Mouse (Mus musculus) kidney, embryonic 14.5 days (tissue): ENCODE measurements around the gene Pla2g4e. TPM values are rescaled to one million over a fixed set of nuclear protein-coding genes. Genes with fewer than 3 reads are reported as not detected.
A peak's percentile ranks its signal among the peaks of the same experiment; 100 is the strongest.

ENCODE experiments used
- ATAC-seq: fragments of 200-750 bp; cut with Nextera tagmentation; 2 replicates; pipeline ENCODE4 v1.8.0; 2017; ENCODE audit warnings: moderate number of reproducible peaks, mild to moderate bottlenecking, moderate TSS enrichment, moderate library complexity; ENCODE audit not compliant: low FRiP score, low TSS enrichment
- H3K27ac ChIP-seq: fragments of 300-500 bp; sonication (generic); 2 replicates; pipeline ENCODE4 v1.5.1; 2014; ENCODE audit warnings: low read depth, mild to moderate bottlenecking, low read length, moderate library complexity, mixed read lengths
- H3K27me3 ChIP-seq: fragments of 300-500 bp; sonication (generic); 2 replicates; pipeline ENCODE4 v1.6.1; 2014; ENCODE audit warnings: mild to moderate bottlenecking, low read length; ENCODE audit not compliant: control insufficient read depth, insufficient read depth
- H3K36me3 ChIP-seq: fragments of 300-500 bp; sonication (generic); 2 replicates; pipeline ENCODE4 v1.6.1; 2014; ENCODE audit warnings: low read length, mixed read lengths; ENCODE audit not compliant: control insufficient read depth, insufficient read depth
- H3K4me1 ChIP-seq: fragments of 300-500 bp; sonication (generic); 2 replicates; pipeline ENCODE4 v1.6.1; 2014; ENCODE audit warnings: low read length, mixed read lengths; ENCODE audit not compliant: control insufficient read depth, insufficient read depth
- H3K4me2 ChIP-seq: fragments of 300-500 bp; sonication (generic); replicated peaks from 2 replicates; pipeline ENCODE4 v1.6.1; 2014; ENCODE audit warnings: low read depth, mild to moderate bottlenecking, low read length
- H3K4me3 ChIP-seq: fragments of 300-500 bp; sonication (generic); 2 replicates; pipeline ENCODE4 v1.5.1; 2014; ENCODE audit warnings: mild to moderate bottlenecking, low read length
- H3K9ac ChIP-seq: fragments of 300-500 bp; sonication (generic); 2 replicates; pipeline ENCODE4 v1.6.1; 2014; ENCODE audit warnings: low read depth, mild to moderate bottlenecking, low read length, moderate library complexity
- H3K9me3 ChIP-seq: fragments of 300-500 bp; sonication (generic); 2 replicates; pipeline ENCODE4 v1.6.1; 2016; ENCODE audit warnings: low read length; ENCODE audit not compliant: control insufficient read depth
- WGBS: fragments of 180-500 bp; shearing (Covaris S2); extraction: QIAGEN DNeasy Blood & Tissue Kit; methylation state at CpG from one replicate; pipeline ENCODE4 v1.1.7; 2014; 5-methylcytosine and 5-hydroxymethylcytosine counted together
- polyA plus RNA-seq: library from polyadenylated mRNA; unstranded; fragments of >200 nt; fragmentation: Nextera tagmentation; extraction: Ambion mirVana; gene quantifications from 2 replicates; pipeline ENCODE4 v1.2.1, GENCODE M21; 2014

Gene Pla2g4e
- polyA plus RNA-seq, 1 experiment from 2014 or later = not detected

- ATAC-seq = no peak
- Histone ChIP-seq H3K9me3 (no peaks in the 10 kb centered on the region), H3K27me3 (no peaks in the 10 kb centered on the region), H3K36me3 (no peaks in the 10 kb centered on the region), H3K27ac (peak overlapping the region; percentile 63; the same call in 1 of the 2 replicates), H3K9ac (no peak overlapping the region), H3K4me3 (no peak overlapping the region), H3K4me2 (no peak overlapping the region), H3K4me1 (peaks cover 21% of the 10 kb centered on the region)
Measured at GRCm38 (mm10) chr2:120128011-120128410, 117.1 kb downstream of the Pla2g4e start.

- no peak for ATAC-seq
- no peak overlapping the region for H3K9ac ChIP-seq
- H3K36me3 ChIP-seq = no peaks in the 10 kb centered on the region
- peaks cover 21% of the 10 kb centered on the region for H3K4me1 ChIP-seq
- H3K9me3 ChIP-seq = no peaks in the 10 kb centered on the region
- H3K4me3 ChIP-seq = no peak overlapping the region
- H3K4me2 ChIP-seq = no peak overlapping the region
- H3K27me3 ChIP-seq = no peaks in the 10 kb centered on the region
- no peak overlapping the region for H3K27ac ChIP-seq
- WGBS = 86% methylated on average over 1 of the region's 1 CpGs
Measured at GRCm38 (mm10) chr2:120126901-120127300, 118.2 kb downstream of the Pla2g4e start.

GRCm38 (mm10) chr2:120126408-120126807, 118.7 kb downstream of the Pla2g4e start:
- no peak overlapping the region for H3K27ac ChIP-seq
- peaks cover 21% of the 10 kb centered on the region for H3K4me1 ChIP-seq
- WGBS = 59% methylated on average over 4 of the region's 4 CpGs

GRCm38 (mm10) chr2:120125461-120125860, 119.7 kb downstream of the Pla2g4e start:
- Histone ChIP-seq H3K4me1 (peaks cover 21% of the 10 kb centered on the region), H3K27ac (no peak overlapping the region), H3K27me3 (no peaks in the 10 kb centered on the region), H3K9ac (no peak overlapping the region), H3K4me2 (no peak overlapping the region), H3K9me3 (no peaks in the 10 kb centered on the region), H3K4me3 (no peak overlapping the region), H3K36me3 (no peaks in the 10 kb centered on the region)
- no peak for ATAC-seq
- WGBS = 97% methylated on average over 1 of the region's 1 CpGs

More at GRCm38 (mm10) chr2:120126408-120126807, 118.7 kb downstream of the Pla2g4e start:
- Histone ChIP-seq H3K4me3 (no peak overlapping the region), H3K4me2 (no peak overlapping the region), H3K27me3 (no peaks in the 10 kb centered on the region), H3K36me3 (no peaks in the 10 kb centered on the region), H3K9ac (no peak overlapping the region), H3K9me3 (no peaks in the 10 kb centered on the region)
- ATAC-seq = no peak

GRCm38 (mm10) chr2:120124946-120125345, 120.2 kb downstream of the Pla2g4e start:
- Histone ChIP-seq H3K4me1 (peaks cover 21% of the 10 kb centered on the region), H3K4me3 (no peak overlapping the region), H3K27me3 (no peaks in the 10 kb centered on the region), H3K9me3 (no peaks in the 10 kb centered on the region), H3K9ac (no peak overlapping the region), H3K36me3 (no peaks in the 10 kb centered on the region), H3K27ac (no peak overlapping the region), H3K4me2 (no peak overlapping the region)
- 82% methylated on average over 2 of the region's 2 CpGs for WGBS
- no peak for ATAC-seq

GRCm38 (mm10) chr2:120124096-120124495, 121.0 kb downstream of the Pla2g4e start:
- Histone ChIP-seq H3K4me3 (no peak overlapping the region), H3K27me3 (no peaks in the 10 kb centered on the region), H3K27ac (no peak overlapping the region), H3K4me2 (no peak overlapping the region), H3K9ac (no peak overlapping the region), H3K36me3 (no peaks in the 10 kb centered on the region), H3K9me3 (no peaks in the 10 kb centered on the region), H3K4me1 (peaks cover 15% of the 10 kb centered on the region)
- 20% methylated on average over 1 of the region's 1 CpGs for WGBS
- peak; percentile 90 for ATAC-seq

- Histone ChIP-seq H3K27ac (no peak overlapping the region), H3K9ac (no peak overlapping the region), H3K4me2 (no peak overlapping the region), H3K9me3 (no peaks in the 10 kb centered on the region), H3K36me3 (no peaks in the 10 kb centered on the region), H3K4me1 (peaks cover 9% of the 10 kb centered on the region; the same call in 1 of the 2 replicates), H3K4me3 (no peak overlapping the region), H3K27me3 (no peaks in the 10 kb centered on the region)
- ATAC-seq = no peak
- WGBS = 95% methylated on average over 6 of the region's 6 CpGs
Measured at GRCm38 (mm10) chr2:120122983-120123382, 122.2 kb downstream of the Pla2g4e start.

- no peak overlapping the region for H3K4me2 ChIP-seq
- WGBS = 94% methylated on average over 6 of the region's 6 CpGs
- no peak overlapping the region for H3K4me3 ChIP-seq
- no peak overlapping the region for H3K27ac ChIP-seq
- ATAC-seq = no peak
- no peak overlapping the region for H3K9ac ChIP-seq
- no peaks in the 10 kb centered on the region for H3K9me3 ChIP-seq
- no peaks in the 10 kb centered on the region for H3K4me1 ChIP-seq
- no peaks in the 10 kb centered on the region for H3K36me3 ChIP-seq
- no peaks in the 10 kb centered on the region for H3K27me3 ChIP-seq
Measured at GRCm38 (mm10) chr2:120117346-120117745, 127.8 kb downstream of the Pla2g4e start.
